Mouse (Mus musculus) T-helper 1 cell (primary cell): ENCODE data around the gene Ubqln4.

Experiments used
- in situ Hi-C: fragments of 300-600 bp; cut with MboI, MseI; formaldehyde crosslinking; loops from one replicate; pipeline ENCODE4 v1.15.1; 2025; ENCODE audit warnings: high pct_unique_total_duplicates

Ubqln4 gene

GRCm38 (mm10) chr3:88553525-88553879, at the start of gene Ubqln4:
Gene Ubqln4 (plus strand): TSS chr3:88553758.
- in situ Hi-C loops, result no loop called here

DNA sequence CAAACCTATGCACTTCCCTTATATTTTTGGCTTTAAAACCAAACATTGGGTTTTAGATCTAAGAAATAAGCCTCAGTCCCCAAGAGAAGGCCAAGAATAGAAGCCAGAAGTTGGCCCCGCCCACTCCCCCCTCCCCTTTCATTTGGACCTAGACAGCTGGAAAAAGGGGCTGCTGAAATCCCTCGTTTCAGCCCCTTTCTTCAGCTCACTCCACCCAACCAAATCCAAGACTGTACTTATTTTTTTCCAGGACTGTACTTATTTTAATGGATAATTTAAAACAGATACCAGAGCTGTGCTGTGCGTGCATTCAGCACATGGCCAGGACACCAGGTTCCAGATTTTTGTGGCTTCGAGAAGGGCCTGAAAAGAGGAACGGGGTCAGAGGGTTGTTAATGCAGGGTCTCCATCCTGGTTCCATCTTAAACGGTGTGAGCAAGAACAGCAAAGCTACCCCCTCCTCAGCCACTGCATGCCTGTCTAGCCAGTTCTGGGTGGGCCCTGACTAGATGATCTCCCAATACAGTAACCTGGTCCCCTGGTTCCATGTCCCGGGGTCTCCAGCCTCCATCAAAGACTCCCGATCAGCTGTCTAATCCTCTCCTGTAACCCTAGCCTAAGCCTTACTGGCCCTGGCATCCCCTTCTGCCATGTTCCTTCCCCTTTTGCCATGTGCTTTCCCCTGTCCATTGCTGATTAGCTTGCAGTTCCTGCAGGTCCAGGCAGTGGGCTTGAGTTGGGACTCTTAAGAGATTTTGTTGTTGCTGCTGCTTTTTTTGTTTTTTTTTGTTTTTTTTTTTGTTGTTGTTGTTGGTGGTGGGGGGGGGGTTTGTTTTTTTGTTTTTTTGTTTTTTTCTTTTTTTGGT, 49.4 kb upstream of the Ubqln4 start:
- in situ Hi-C loops, result loop anchor here (10.0 kb wide), 1 partner anchor 671 kb away; the partner anchor contains the start of gene Scamp3

DNA sequence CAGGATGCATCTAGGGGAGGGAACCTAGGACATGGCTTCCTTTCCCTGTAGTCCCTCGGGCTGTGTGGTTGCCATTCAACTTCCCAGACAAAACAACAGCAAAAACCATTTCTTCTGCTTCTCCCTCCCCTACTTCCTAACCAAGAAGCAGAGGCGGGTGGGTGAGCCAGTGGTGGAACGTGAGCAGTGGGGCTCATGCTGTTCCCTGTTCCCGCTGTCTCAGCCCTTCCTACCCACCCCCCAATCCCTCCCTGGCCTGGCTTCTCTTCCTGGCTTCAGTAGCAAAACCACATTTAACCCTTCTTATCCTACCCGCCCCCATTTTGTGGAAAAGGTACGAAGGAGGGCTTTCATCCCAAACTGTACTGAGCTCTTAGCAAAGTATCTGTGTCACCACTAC, 48.5 kb upstream of the Ubqln4 start:
- in situ Hi-C loops, result loop anchor here (5.0 to 10.0 kb wide), 2 partner anchors 358 to 670 kb away; partner anchors contain the start of gene Scamp3

- in situ Hi-C loops, result loop anchor here (5.0 to 10.0 kb wide), 2 partner anchors 358 to 669 kb away; partner anchors contain the start of gene Scamp3
Observed at GRCm38 (mm10) chr3:88505765-88506164, 47.8 kb upstream of the Ubqln4 start.

GRCm38 (mm10) chr3:88509250-88509649, 44.3 kb upstream of the Ubqln4 start:
- in situ Hi-C loops, result loop anchor here (5.0 to 10.0 kb wide), 2 partner anchors 362 to 666 kb away; partner anchors contain the start of gene Scamp3

GRCm38 (mm10) chr3:88509692-88510420, 43.7 kb upstream of the Ubqln4 start, which contains the start of gene Lmna:
Gene Lmna (minus strand): TSS chr3:88509956.
- in situ Hi-C loops, result loop anchor here (5.0 to 10.0 kb wide), 2 partner anchors 363 to 665 kb away; partner anchors contain the start of gene Scamp3

- in situ Hi-C loops, result no loop called here
Observed at GRCm38 (mm10) chr3:88510421-88511289, 42.9 kb upstream of the Ubqln4 start.

- in situ Hi-C loops, result no loop called here
Observed at GRCm38 (mm10) chr3:88511559-88511958, 42.0 kb upstream of the Ubqln4 start.

DNA sequence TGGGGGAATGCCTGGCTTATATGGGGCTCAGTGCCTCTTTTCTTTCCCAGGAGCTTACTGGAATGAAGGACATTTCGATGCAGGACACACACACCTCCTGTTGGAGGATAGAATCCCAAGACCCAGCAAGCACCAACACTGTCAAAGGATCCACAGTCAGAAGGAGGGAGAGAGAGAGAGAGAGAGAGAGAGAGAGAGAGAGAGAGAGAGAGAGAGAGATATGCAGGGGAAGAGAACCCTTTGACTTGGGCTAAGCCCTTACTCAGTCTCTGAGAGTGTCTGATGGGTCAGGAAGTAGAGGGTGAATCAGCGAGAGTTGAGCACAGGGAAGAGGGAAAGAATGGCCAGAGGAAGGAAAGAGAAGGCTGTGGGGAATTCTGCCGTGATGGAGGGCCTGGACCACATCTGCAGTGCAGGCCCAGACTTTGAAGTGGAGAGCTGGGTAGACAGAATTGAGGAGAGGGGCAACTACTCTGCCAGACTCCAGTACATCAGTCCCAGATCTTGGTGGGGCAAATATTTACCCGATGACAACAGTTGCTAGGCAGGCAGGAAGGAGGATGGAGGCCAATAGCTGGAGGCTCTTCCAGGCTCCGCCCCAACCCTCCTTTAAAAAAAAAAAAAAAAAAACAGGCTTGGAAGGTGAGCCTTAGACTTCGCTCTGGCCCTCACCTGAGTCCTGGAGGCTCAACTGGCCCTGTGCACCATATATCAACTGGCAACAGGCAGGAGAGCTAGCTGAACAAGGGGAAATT, 41.2 kb upstream of the Ubqln4 start:
- in situ Hi-C loops, result no loop called here

GRCm38 (mm10) chr3:88512896-88513545, 40.5 kb upstream of the Ubqln4 start:
- in situ Hi-C loops, result no loop called here

DNA sequence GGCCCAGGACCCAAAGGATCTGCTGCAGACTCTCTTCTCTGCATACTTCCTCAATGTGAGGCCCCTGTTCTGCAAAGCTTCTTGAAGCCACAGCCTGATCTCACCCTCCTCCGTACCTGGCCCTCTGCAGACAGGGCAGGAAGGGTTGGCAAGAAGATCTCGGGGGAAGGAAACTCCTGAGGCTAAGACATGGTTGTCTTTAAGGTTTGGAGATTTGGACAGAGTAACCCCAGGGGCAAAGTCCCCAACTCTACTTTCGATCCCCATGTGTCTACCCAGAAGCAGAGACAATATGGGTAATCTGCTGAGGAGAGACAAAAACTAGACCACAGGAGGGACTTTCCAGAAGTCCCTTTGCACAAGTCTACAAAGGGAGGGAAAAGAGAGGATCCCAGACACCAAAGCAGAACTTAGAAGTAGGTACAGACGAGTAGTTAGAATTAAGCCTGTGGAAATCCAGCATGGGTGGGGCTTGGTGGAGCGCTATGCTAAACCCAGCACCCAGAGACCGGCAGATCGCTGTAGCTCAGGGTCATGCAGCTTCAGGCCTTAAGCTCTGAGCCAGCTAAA, 39.9 kb upstream of the Ubqln4 start:
- in situ Hi-C loops, result no loop called here

- in situ Hi-C loops, result no loop called here
Observed at GRCm38 (mm10) chr3:88514231-88515094, 39.1 kb upstream of the Ubqln4 start.

DNA sequence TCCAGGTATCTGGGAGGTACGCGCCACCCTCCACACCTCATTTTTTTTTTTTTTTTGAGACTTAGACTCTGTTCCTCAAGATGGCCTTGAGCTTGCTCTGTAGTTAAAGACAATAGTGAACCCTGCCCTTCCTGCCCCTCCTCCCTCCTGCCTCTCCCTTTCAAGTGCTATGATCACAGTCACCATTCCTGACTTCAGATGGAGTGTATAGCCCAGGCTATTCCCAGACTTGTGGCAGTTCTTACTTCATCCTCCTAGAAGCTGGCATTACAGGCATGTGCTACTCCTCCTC, 38.5 kb upstream of the Ubqln4 start:
- in situ Hi-C loops, result no loop called here

GRCm38 (mm10) chr3:88516407-88516806, 37.2 kb upstream of the Ubqln4 start:
- in situ Hi-C loops, result no loop called here

- in situ Hi-C loops, result no loop called here
Observed at GRCm38 (mm10) chr3:88518411-88518810, 35.1 kb upstream of the Ubqln4 start.

DNA sequence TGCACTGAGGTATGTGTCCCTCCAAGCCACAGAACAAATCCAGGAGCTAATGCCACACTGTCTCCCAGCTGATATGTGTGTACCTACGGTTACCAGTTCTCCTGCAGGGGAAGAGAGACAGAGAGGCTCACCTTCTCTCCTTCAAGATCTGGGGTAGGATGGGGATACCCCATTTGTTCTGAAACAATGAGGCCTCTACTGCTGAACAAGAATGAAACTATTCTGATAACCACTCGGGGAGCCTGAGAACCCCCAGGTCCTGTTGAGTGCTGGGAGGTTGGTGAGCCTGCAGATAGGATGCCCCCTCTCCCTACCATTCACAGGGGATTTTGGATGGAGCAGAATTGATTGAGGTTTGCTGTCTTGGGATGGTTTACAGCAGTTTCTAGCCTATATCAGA, 33.5 kb upstream of the Ubqln4 start:
- in situ Hi-C loops, result loop anchor here (5.0 kb wide), 1 partner anchor 33 kb away; no protein-coding TSS in a partner anchor

DNA sequence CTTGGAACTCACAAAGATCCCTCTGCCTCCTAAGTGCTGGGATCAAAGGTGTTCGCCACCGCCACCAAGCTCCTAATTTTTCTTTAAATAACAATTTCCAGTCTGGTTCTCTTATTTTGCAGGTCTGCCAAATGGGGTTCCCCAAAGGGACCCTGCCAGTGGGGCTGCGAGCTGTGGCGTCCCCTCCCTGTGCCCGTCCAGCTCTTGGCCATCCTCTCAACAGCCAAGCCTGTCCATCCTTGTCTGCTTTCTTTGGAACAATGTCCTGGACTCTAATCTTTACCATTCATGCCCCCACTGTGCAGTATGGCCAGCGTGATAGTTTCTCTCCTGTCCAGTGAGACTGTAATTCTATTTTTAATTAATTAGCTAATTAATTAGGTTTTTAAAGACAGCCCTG, 32.4 kb upstream of the Ubqln4 start:
- in situ Hi-C loops, result loop anchor here (5.0 kb wide), 1 partner anchor 34 kb away; no protein-coding TSS in a partner anchor

- in situ Hi-C loops, result loop anchor here (5.0 kb wide), 1 partner anchor 35 kb away; no protein-coding TSS in a partner anchor
Observed at GRCm38 (mm10) chr3:88521803-88522331, 31.7 kb upstream of the Ubqln4 start.
